Mouse (Mus musculus) liver, adult 2 months (tissue): Measurements from ENCODE around the gene Strn4.

Experiments used
- CTCF ChIP-seq: fragments of 200-500 bp; IDR thresholded peaks from 2 replicates; pipeline ENCODE4 v1.5.1; 2011; ENCODE audit warnings: low read depth, low read length, control low read depth
- POLR2A ChIP-seq: fragments of 200-500 bp; IDR thresholded peaks from 2 replicates; pipeline ENCODE4 v1.6.1; 2011; ENCODE audit warnings: low read length, control low read depth; ENCODE audit not compliant: insufficient read depth; ENCODE audit errors: extremely low read depth

DNA sequence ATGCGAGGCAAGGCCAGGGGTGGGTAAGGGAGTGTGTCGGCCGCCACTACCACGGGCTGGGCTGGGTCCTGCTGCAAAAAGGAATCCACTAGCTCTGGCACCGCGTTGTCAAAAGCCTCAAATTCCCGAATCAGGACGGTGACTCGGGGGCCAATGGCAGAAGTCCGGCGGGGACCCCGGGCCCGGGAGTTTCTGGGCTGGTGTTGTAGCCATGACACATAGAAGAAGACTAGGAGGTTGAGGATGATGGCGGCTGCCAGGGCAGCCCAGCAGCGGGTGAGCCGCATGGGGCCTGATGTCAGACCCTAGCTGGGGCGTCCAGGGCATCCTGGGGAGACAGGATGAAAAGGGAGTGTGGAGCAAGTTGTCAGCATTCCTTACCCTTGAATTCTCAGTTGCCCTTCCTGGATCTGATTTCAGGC, 4.0 kb upstream of the Strn4 start:
- no peak for TF ChIP-seq CTCF
- TF ChIP-seq POLR2A, result no peak
